Mouse (Mus musculus): ENCODE results near the gene Wwc1.

The Wwc1 gene

DNA sequence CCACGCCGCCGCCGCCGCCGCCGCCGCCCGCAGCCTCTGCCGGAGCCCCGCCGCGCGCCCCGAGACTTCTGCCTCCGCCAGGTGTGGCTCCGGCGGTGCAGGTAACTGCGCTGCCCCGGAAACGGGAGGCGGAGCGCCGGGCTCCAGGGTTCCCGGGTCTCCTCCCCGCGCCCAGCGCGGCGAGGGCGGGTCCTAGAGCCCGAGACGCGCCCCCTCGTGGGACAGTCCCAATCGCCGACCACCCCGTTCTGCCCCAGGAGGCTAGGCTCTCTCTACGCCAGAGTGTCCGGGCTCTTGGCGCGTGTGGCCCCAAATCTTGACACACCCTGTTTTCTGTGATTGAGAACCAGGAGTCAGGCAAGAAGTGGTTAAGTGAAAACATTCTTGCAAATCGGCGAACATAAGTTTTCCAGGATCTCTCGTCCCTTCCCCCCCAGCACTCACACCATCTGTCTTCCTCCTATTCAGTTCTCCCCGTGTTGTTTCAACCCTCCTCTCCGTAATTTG is at the start of gene Wwc1:
Gene Wwc1 (minus strand): TSS at position 117 of the 507 bp plus-strand sequence.
- peak; percentile 40 for DNase-seq

DNA sequence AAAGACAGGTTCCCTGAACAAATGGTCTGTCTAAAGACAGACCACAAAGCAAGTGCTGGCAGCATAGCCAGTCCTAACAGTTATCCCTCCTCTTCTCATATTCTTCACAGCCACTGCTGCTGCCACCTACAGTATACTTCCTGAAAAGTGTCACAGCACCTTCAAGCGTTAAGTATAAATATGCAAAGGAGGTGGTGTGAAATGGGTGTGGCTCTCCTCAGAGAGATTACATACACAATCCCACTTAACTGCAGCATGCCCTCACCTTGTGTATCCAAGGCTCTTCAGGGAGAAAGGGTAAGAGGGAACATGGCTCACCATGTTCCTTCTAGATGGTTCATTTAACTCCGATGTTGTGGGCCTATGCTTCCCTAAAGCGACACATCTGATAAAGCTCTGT is 39.7 kb upstream of the Wwc1 start:
- DNase-seq = no peak

DNA sequence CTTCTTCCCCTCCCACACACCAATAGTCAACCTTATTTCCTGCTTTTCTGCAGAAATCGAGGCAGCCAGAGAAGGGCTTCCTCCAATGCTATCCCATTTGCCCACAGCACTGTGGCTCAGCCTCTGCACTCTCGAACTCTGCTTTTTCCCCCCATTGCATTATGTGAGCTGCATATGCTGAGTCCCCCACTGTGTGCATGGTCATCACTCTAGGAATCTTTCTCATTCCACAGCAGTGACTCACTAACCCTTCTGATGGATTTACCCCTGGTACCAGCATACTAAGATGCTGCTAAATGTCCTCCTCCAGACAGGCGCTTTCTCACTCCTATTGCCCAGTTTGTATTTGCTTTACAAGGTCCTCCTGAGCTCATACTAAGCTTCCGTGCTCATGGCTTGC is 32.9 kb upstream of the Wwc1 start:
- no peak for DNase-seq

DNA sequence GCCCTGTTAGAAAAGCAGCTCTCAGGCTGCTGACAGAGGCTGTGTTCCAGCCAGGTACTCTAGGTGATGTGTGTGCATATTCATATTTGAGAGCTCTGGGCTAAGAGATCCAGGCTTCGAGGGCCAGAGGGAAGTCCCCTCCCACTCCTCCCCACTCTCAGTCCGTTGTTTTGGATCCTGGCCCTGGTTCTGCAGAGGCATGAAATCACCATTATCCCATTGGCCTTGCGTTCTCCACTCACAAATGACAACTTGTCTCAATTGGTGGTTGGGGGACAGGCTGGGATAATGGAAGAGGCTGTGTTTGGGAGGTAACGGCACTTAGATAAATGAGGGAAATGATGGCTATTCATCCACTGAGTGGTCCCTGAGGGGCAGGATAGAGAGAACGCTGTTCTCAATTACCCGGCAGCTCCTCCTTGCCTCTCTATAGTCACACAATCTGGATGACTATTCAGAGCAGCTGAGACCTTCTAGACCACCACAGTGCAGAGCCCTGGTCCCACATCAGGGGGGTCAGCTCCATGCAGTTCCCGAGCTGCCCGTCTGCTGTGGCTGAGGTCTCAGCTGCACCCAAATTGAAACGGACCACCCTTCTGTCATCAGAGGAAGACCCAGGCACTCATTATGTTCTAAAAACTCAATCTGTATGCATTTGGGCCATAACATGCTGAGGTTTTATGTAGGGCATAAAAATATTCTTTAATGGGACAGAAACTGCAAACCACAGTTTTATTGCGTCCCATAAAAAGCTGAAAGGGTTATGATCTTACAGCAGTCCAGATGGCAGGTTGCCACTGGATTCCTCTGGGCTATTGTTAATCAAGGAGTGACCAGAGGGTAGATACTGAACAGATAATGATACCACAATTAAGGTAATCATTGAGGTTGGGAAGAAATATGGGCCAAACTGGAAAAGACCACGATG is 29.2 kb upstream of the Wwc1 start:
- DNase-seq = no peak

DNA sequence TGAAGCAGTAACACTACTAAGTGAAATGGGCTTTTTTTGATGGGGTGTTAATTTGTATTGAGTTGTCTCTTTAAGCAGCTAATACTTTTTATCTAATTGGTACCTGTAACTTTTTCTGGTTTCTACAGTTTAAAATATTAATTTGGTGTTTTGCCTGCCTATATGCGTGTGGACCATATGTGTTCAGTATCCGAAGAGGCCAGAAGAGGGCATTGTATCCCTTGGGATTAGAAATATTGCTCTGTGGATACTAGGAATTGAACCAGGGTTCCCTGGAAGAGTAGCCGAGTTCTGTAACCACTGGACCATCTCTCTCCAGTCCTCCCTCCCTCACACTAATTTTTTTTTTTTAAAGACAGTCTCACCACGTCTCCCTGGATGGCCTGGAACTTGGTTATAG is 22.6 kb upstream of the Wwc1 start:
- no peak for DNase-seq

DNA sequence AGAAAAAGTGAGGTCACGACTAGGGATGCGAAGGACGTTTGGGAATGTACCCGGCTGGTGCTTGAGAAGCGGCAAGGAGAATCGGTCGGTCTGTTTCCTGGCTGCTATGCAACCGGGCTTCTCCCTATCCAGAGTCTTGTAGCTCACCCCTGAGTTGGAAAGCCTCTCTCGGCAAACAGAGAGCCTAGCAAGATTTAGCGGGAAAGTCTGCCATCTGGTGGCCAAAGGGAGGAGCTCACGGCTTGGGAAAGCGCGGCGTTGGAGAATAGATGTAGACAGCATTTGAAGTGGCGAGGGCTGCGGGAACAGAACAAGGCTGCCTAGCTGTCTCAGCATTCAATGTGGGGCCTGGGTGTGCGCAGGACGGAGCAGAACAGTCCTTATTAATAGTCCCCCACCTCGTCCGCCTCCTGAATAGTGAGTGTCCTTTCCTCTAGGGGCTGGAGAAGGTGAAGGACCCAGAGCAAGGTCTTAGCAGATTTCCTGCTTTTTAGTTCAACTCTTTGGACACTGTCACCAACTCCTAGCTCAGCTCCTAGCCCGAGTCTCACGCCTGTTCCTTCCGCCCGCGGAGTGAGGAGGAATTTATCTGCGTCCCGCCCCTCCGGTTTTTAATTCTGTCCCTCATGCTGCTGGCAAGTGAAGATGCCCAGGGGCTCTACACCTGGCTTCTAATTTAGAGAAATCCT is 21.1 kb upstream of the Wwc1 start:
- DNase-seq = peak; percentile 89

DNA sequence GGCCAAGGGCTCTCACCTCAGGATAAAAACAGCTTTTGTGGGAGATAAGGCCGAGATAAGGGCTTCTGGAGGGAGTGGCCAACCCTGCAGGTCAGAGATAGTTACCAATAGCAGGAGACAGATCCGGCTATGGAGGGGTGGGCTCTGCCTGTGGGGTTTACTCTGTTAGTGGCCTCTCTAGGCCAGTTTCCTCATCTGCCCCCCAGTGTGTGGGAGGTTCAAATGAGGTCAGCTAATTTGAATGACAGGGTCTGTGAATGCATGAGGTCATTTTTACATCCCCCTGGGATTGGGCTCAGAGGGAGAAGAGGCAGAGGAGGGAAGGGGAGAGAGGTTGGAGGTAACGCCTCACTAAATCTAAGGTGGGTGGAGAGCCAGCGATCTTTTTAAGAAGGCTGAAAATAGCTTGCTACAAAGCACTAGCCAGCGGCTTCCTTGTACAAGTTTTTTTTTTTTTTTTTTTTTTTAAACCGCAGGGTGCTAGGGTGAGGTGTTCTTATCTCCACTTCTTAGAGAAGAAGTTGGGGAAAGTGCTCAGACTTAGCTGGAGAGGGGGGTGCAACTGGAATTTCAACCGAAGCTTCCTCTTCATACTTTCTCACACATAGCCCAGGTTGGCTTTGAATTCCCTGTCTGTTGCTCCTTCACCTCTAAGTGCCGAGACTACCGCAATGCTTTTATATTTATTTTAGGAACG is 20.4 kb upstream of the Wwc1 start:
- DNase-seq = no peak

DNA sequence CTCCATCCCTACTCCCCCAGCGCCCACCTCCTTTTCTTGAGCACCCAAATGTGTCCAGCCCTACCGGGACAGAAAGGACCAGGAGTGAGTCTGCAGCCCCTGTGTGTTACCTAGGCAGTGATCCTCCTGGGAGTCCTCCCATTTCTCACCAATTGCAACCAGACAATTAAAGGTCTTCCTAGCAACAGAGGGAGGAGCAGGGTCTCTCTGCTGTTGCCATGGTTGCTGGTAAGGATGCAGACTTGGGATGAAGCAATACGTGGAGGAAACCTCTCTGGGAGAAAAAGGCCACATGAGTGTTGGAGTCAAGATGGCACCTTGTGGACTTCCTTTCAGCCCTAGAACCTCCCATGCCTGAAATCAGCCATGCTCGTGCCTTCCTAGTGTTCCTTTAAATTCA is 19.7 kb upstream of the Wwc1 start:
- no peak for DNase-seq

DNA sequence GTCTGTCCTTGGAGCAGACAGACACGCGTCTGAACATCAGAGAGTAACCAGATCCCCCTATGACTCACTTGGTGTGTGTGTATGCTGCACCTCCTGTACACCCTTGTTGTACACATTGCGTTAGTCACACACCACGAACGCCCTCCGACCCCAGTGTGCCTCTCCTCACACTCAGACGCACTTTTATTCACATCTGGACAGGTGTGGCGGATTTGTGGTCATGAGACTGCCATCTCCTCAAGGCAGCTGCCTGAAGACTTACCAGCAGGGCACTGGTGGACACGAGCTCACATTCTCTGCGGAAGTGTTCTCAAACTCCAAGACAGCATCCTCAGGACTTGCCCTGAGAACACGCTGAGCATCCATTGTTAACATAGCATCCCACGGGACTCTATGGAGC is 17.7 kb upstream of the Wwc1 start:
- DNase-seq = no peak

DNA sequence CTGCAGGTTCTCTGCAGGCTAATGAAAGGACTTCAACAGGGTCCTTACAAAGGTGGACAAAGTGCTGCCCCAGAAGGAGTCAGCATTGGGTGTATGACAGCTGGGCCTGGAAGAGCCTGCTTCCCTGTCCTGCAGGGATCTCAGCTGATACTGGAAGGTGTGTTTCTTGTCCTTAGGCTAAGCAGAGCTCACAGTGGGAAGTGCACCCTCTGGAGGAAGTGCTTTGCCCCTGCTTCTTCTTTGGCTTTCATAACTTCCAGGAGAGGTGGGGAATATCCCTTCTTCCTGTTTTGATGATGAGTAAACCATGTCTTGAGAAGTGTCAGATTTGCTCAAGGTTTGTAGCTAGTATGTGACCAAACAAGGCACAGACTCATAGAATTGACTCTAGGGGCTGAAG is 15.0 kb upstream of the Wwc1 start:
- no peak for DNase-seq

DNA sequence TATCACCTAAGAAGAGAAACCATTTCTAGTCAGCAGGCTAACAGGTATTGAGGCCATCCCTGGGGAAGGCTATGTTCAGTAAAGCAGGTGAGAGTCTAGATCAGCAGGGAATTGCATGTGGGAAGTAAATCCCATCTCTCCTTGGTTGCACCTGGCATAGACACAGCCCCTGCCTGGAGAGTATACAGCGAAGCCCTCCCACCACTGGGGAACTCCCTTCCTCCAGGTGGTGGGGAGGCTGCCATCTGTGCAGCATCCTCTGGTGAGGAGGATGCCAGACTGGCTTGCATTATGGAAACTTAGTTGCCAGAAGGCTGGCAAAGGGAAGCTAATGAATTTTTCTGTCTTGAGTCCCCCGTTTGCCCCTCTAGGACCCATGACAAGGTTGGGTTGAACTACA is 11.5 kb upstream of the Wwc1 start:
- DNase-seq = no peak

DNA sequence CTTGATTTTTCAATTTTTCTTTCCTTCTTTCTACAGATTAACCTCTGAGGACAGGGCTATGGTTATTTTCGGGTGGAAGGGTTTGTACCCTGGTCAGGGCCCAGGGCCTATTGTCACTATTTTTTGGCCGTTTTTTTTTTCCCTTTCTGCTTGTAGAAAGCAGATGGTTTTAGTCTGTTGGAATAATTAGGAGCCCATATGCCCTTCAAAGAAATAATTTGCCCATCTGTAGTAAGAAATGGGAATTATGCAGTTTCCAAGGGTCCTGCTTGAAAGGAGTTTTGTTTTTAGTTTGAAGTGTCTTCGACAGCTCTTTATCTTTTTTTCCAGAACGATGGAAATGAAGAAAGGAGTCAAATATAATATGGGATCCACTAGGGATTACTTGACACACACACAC is 9.6 kb upstream of the Wwc1 start:
- DNase-seq = no peak

DNA sequence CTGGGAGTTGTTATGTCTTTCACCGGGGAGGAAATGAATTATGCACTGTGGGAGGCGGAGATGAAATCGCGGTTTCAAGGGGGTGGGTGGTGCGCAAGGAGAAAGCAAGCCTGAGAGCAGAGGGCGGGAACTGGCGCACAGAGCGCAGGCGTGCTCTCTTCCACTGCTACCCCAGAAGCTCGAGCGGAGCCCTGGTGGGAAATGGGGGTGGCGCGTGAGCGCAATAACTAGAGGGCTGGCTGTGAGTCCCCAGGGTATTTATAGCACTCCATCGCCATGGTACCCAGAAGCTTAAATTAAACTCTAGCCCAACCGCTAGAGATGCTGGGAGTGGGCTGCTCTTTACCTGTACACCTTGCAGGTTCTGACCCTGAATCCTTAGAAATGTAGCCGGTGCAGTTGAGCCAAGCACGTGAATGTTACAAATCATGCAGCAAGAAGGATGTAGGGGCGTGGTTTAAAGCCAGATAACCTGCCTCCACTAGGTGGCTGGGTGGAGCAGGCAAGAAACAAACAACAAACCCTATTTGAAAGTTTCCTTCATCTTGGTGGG is 5.6 kb upstream of the Wwc1 start:
- DNase-seq = peak; percentile 48

DNA sequence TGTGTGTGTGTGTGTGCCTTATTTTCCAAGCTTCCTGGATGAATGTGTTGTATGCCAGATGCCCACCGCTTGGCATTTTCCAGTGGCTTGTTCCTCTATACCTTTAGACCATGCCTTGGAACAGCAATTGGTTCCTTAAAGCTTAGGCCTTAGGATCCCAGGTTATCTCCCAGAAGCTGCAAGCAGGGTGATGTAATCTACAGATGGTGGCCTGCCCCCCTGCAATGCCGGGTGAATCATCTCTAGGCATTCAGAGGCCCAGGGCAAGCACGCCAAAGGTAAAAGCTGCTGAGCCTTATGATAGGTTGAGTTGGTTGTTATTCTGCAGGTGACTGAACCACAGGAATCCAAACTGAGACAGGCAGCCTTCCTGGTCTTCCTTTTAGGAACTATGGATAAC is 2.4 kb upstream of the Wwc1 start:
- peak; percentile 66 for DNase-seq

DNA sequence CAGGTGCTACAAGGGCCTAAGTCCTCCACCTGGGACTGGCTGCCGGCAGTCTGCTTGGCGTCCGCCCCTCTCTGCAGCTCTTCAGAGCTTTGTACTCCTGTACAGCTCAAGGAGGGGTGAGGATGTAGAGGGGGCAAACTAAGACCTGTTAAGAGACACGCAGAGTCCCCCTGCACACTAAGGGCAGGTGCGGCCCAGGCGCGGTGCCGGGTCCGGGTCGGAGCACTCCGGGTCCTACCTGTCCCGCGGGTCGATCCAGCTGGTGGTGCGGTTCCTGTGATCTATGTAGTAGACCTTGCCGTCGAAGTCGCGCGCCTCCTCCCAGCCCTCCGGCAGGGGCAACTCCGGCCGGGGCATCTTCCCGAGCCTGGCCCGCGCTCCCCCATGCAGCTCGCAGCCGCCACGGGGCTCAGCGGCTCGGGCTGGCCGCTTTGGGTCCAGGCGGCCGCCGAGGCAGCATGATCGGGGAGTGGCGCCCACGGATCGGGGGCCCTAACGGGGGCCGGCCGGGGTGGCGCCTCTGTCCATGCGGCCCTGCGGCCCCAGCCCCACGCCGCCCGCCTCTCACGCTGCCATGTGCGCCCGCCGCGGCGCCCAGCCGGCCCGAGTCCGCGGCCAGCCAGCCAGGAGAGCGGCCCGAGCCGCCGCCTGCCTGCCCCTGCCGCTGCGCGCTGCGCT is 455 bp downstream of the Wwc1 start:
- no peak for DNase-seq

DNA sequence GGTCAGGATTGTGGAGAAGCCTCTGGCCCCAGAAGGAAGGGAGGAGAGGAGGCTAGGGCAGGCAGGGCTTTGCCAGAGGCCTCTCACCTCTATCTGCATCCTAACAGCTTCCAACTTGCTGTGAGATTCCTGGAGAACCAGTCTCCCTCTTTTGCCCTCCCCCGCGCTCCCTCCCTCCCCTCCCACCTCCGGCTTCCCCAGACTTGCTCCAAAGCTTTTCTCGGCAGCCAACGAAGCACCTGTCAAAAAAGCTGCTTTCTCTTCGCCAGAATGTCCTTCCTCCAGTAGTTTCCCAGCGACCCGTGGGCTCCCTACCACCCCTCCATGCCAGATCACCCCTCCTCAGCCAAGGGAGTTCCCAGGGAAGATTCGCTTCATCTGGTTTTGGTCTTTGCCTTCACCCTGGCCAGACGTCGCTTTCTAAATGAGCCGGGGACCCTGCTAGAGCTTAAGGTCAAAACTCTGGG is 1.0 kb downstream of the Wwc1 start:
- no peak for DNase-seq

DNA sequence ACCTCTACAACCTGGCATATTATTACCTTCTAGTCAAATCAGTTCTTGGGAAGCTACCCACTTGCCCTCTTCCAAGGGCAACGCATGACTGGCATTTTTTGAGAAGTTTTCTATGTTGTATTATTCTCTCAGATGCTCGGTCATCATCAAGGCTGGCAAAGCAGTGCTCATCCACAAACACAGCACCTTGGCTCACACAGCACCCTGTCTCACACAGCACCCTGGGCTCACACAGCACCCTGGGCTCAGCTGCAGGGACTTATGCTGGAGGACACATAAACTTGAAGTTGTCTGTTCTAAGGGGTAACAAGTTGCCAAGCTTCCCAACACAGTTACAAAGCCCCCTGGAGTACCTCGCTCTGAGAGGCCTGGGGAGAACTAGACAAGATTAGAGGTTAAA is 2.5 kb downstream of the Wwc1 start:
- no peak for DNase-seq

DNA sequence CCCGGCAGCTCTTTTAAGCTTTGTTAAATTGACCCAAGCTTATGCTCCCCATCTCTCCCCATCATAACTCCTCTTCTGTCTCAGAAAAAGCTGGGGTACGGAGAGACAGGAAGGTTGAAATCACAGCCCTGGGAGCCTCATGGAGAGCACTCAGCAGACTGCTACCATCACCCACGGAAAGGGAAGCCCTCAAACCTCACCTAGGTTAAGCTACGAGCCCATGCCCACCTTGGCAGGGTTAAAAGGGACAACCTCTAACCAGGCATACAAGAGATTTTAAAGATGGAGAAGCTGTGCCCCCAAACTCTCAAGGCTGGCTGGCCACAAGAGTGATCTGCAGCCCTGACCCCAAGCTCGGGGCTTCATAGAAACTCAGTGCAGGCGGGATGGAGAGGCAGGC is 3.2 kb downstream of the Wwc1 start:
- no peak for DNase-seq

DNA sequence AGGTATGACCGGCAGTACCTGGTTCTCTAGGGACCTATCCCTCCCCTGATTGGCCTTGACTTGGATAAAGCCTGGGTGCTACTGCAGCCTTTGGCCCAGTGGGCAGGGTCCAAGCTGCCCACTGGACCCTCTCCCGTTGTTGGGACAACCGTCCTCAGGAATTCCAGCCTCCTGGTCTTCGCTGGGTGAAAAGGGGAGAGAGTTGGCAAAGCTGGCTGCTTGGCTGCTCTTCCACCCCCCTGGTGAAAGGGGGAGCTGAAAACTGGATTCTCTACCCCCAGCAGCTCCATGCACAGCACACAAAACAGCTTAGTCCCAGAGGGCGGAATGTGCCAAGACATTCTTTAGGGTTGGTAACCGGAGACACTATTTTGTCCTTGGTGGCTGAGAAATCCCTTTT is 3.8 kb downstream of the Wwc1 start:
- DNase-seq = no peak

DNA sequence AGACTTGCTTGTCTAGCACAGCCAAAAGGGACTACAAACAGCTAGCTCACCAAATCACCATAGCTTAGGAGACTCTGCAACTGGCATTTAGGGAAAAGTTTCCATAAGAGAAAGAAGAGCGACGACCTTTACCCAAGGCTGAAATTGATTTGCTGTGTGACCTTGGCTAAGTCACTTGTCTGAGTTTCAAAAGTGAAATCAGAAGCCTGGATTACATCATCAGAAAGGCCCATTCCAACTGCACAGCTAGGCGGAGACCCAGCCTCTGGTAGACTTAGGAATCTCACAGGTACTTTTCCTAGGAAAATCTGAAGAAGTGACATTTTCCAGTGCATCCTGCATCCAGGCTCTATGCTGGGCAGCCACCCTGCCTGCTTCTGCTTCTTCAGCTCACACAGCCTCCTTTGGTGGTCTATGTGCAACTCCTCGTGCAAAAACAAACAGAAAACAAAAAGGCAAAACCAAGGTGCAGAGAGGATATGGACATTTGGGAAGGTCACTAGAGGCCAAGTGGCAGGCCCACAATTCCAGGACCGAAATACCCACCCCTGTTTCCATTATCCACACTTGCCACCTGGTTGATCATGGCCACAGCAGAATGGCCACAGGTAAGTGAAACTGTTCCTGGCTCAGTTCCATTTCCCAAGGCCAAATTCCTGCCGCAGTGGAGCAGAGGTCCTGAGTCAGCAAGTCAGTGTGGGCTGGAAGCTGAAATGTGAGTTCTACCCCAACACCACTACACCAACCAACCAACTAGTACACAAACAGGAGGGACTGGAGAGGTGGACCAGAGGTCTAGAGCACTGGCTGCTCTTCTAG is 5.5 kb downstream of the Wwc1 start:
- DNase-seq = no peak

DNA sequence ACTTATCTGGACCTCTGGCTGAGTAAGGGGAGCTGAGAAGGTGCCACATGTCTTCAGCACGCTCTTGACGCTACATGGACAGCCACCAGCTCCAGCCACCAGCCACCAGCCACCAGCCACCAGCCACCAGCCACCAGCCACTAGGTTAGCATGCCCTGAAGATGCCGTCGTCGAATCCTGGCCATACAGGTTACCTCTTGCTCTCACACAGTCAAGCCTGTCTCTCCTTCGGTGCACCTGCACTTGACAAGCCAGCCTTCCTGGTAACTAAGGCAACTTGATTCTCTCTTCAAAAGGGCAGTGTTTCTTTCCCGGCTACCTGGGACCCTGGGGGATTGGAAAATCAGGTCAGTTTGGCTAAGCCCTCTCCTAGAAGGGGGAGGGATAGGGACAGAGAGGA is 7.2 kb downstream of the Wwc1 start:
- DNase-seq = no peak

All from cerebellum, adult 8-10 months (tissue).